Mouse (Mus musculus) MEL (cell line): ENCODE data around the gene Sapcd1. TPM values are rescaled to one million over a fixed set of nuclear protein-coding genes. Genes with fewer than 3 reads are reported as not detected.

Source experiments
- DNase-seq: peaks from one replicate; pipeline ENCODE4 v3.0.0; 2011; ENCODE audit warnings: low read depth, low spot score
- H3K27ac ChIP-seq: 2 replicates; pipeline ENCODE4 v1.5.1; 2012; ENCODE audit warnings: low read depth, mild to moderate bottlenecking, control low read depth, low read length, moderate library complexity; ENCODE audit not compliant: control insufficient read depth
- H3K27me3 ChIP-seq, 2 experiments: fragments of 150-350 bp in 1 of 2; sonication (generic) in 1 of 2; 2 replicates each; pipeline ENCODE4 v1.6.1; 2012; ENCODE audit warnings: low read length in 2 of 2, mild to moderate bottlenecking in 2 of 2, improper control_type of control experiment in 1 of 2, moderate library complexity in 1 of 2; ENCODE audit not compliant: insufficient read depth in 2 of 2, control insufficient read depth in 1 of 2
- H3K36me3 ChIP-seq, 2 experiments: 2 replicates each; pipeline ENCODE4 v1.6.1; 2012 to 2014; ENCODE audit warnings: low read length in 2 of 2, improper control_type of control experiment in 1 of 2, inconsistent platforms in 1 of 2, mild to moderate bottlenecking in 1 of 2; ENCODE audit not compliant: insufficient read depth in 2 of 2, control insufficient read depth in 1 of 2
- H3K4me1 ChIP-seq, 2 experiments: fragments of 150-350 bp in 1 of 2; sonication (generic) in 1 of 2; 2 replicates each; pipeline ENCODE4 v1.6.1; 2012; ENCODE audit warnings: low read length in 2 of 2, improper control_type of control experiment in 1 of 2, mild to moderate bottlenecking in 1 of 2; ENCODE audit not compliant: insufficient read depth in 2 of 2, control insufficient read depth in 1 of 2
- H3K4me3 ChIP-seq, 2 experiments: fragments of 150-350 bp in 1 of 2; sonication (generic) in 1 of 2; 2 replicates each; pipeline ENCODE4 v1.5.1; 2012; ENCODE audit warnings: low read depth in 2 of 2, low read length in 2 of 2, mild to moderate bottlenecking in 2 of 2, moderate library complexity in 2 of 2, control low read depth in 1 of 2, improper control_type of control experiment in 1 of 2; ENCODE audit not compliant: control insufficient read depth in 1 of 2, insufficient read depth in 1 of 2
- H3K79me2 ChIP-seq: 2 replicates; pipeline ENCODE4 v1.6.1; 2012; ENCODE audit warnings: mild to moderate bottlenecking, low read length, moderate library complexity; ENCODE audit not compliant: control insufficient read depth, poor library complexity, insufficient read depth
- H3K9ac ChIP-seq: 2 replicates; pipeline ENCODE4 v1.6.1; 2012; ENCODE audit warnings: low read depth, mild to moderate bottlenecking, control low read depth, low read length, moderate library complexity; ENCODE audit not compliant: control insufficient read depth, poor library complexity, severe bottlenecking
- H3K9me3 ChIP-seq: fragments of 150-350 bp; sonication (generic); replicated peaks from 2 replicates; pipeline ENCODE4 v1.6.1; 2012; ENCODE audit warnings: mild to moderate bottlenecking, low read length, improper control_type of control experiment, moderate library complexity; ENCODE audit not compliant: insufficient read depth
- ELF1 ChIP-seq: IDR thresholded peaks from 2 replicates; pipeline ENCODE4 v1.6.1; 2014; ENCODE audit warnings: low read depth, mild to moderate bottlenecking, inconsistent platforms, low read length, improper control_type of control experiment, moderate library complexity
- EP300 ChIP-seq, 2 experiments: IDR thresholded peaks; 2 replicates each; pipeline ENCODE4 v1.6.1; 2011; ENCODE audit warnings: improper control_type of control experiment in 2 of 2, low read length in 2 of 2, low read depth in 1 of 2, mild to moderate bottlenecking in 1 of 2
- GATA1 ChIP-seq: IDR thresholded peaks from 2 replicates; pipeline ENCODE4 v1.6.1; 2011; ENCODE audit warnings: low read depth, low read length, improper control_type of control experiment
- HCFC1 ChIP-seq: IDR thresholded peaks from 2 replicates; pipeline ENCODE4 v1.6.1; 2012; ENCODE audit warnings: low read depth, mild to moderate bottlenecking, inconsistent platforms, low read length, improper control_type of control experiment, moderate library complexity
- JUND ChIP-seq: IDR thresholded peaks from 2 replicates; pipeline ENCODE4 v1.6.1; 2011; ENCODE audit warnings: low read depth, mild to moderate bottlenecking, improper control_type of control experiment, low read length
- KAT2A ChIP-seq: conservative IDR thresholded peaks from 2 replicates; pipeline ENCODE4 v1.6.1; 2012; ENCODE audit warnings: low read depth, low read length, improper control_type of control experiment, inconsistent platforms
- MAFK ChIP-seq: IDR thresholded peaks from 2 replicates; pipeline ENCODE4 v1.6.1; 2011; ENCODE audit warnings: low read depth, mild to moderate bottlenecking, low read length, improper control_type of control experiment, borderline replicate concordance
- MAX ChIP-seq: IDR thresholded peaks from 2 replicates; pipeline ENCODE4 v1.6.1; 2011; ENCODE audit warnings: low read length, improper control_type of control experiment
- MEF2A ChIP-seq: IDR thresholded peaks from 2 replicates; pipeline ENCODE4 v1.6.1; 2014; ENCODE audit warnings: low read depth, mild to moderate bottlenecking, inconsistent platforms, low read length, improper control_type of control experiment; ENCODE audit not compliant: poor library complexity, insufficient replicate concordance, severe bottlenecking; ENCODE audit errors: extremely low read depth
- NELFE ChIP-seq: IDR thresholded peaks from 2 replicates; pipeline ENCODE4 v1.6.1; 2011; ENCODE audit warnings: low read depth, low read length, improper control_type of control experiment
- NRF1 ChIP-seq: IDR thresholded peaks from 2 replicates; pipeline ENCODE4 v1.6.1; 2014; ENCODE audit warnings: low read depth, mild to moderate bottlenecking, inconsistent platforms, low read length, improper control_type of control experiment, moderate library complexity; ENCODE audit not compliant: poor library complexity, insufficient read depth, severe bottlenecking
- POLR2A ChIP-seq, 2 experiments: IDR thresholded peaks; 2 replicates each; pipeline ENCODE4 v1.6.1; 2011 to 2012; ENCODE audit warnings: low read length in 2 of 2, mild to moderate bottlenecking in 2 of 2, control low read depth in 1 of 2, improper control_type of control experiment in 1 of 2, low read depth in 1 of 2, moderate library complexity in 1 of 2; ENCODE audit not compliant: control insufficient read depth in 1 of 2, insufficient read depth in 1 of 2, poor library complexity in 1 of 2
- POLR2AphosphoS2 ChIP-seq: IDR thresholded peaks from 2 replicates; pipeline ENCODE4 v1.6.1; 2011; ENCODE audit warnings: low read length, improper control_type of control experiment
- SIN3A ChIP-seq: IDR thresholded peaks from 2 replicates; pipeline ENCODE4 v1.6.1; 2012; ENCODE audit warnings: low read length, improper control_type of control experiment, inconsistent platforms
- TAL1 ChIP-seq: IDR thresholded peaks from 2 replicates; pipeline ENCODE4 v1.6.1; 2012; ENCODE audit warnings: mild to moderate bottlenecking, inconsistent platforms, low read length, moderate library complexity, mixed read lengths
- TBP ChIP-seq: IDR thresholded peaks from 2 replicates; pipeline ENCODE4 v1.8.0; 2011; ENCODE audit warnings: low read depth, low read length, improper control_type of control experiment
- TCF12 ChIP-seq: IDR thresholded peaks from 2 replicates; pipeline ENCODE4 v1.6.1; 2014; ENCODE audit warnings: low read depth, mild to moderate bottlenecking, inconsistent platforms, low read length, improper control_type of control experiment, moderate library complexity
- USF1 ChIP-seq: IDR thresholded peaks from 2 replicates; pipeline ENCODE4 v1.6.1; 2014; ENCODE audit warnings: low read depth, mild to moderate bottlenecking, inconsistent platforms, low read length, improper control_type of control experiment, moderate library complexity
- ZMIZ1 ChIP-seq: IDR thresholded peaks from 2 replicates; pipeline ENCODE4 v1.6.1; 2012; ENCODE audit warnings: low read depth, mild to moderate bottlenecking, inconsistent platforms, low read length, improper control_type of control experiment, moderate library complexity
- polyA plus RNA-seq, 2 experiments: library from polyadenylated mRNA; stranded (reverse) in 1 of 2; unstranded in 1 of 2; fragments of >175 nt in 1 of 2; fragments of >200 nt in 1 of 2; gene quantifications; 2 replicates each; pipeline versions ENCODE4 v1.2.1 to v1.2.4; 2012; ENCODE audit warnings: low replicate concordance in 2 of 2, low read depth in 1 of 2; ENCODE audit not compliant: insufficient read length in 2 of 2, insufficient read depth in 1 of 2, missing spikeins in 1 of 2
- total RNA-seq: library from RNA; depleted of rRNA; stranded (reverse); fragments of 300-350 nt; gene quantifications from 2 replicates; pipeline ENCODE4 v1.2.3, GENCODE M21; 2012

Sapcd1 gene
- total and polyA plus RNA-seq, 3 experiments: 124 to 164 TPM; not detected in 1

GRCm38 (mm10) chr17:34980655-34981054 lies 47.2 kb downstream of the Sapcd1 start (continued):
- TF ChIP-seq TCF12 (no peak), MEF2A (no peak), HCFC1 (no peak)

GRCm38 (mm10) chr17:34979631-34980030 lies 48.2 kb downstream of the Sapcd1 start:
- Histone ChIP-seq H3K27ac (no peak overlapping the region), H3K9ac (no peak overlapping the region), H3K9me3 (no peaks in the 10 kb centered on the region), H3K79me2 (peaks cover 30% of the 10 kb centered on the region), H3K36me3 (peaks cover 0 to 6% of the 10 kb centered on the region in 2 experiments; a peak in 2 of 4 replicates)
- no peak for DNase-seq
- no peak for TF ChIP-seq POLR2AphosphoS2
- no peak for TF ChIP-seq SIN3A
- TF ChIP-seq POLR2A (IDR thresholded peaks at IDR 0.05; ENCODE audit: control insufficient read depth in 1 of 2, insufficient read depth in 1 of 2, low read depth in 1 of 2, low read length in 2 of 2, poor library complexity in 1 of 2): no peak
- no peak for TF ChIP-seq EP300 (IDR thresholded peaks at IDR 0.05; ENCODE audit: low read depth in 1 of 2, low read length in 2 of 2)
- no peak for TF ChIP-seq NRF1
- TF ChIP-seq MAFK: no peak
- TF ChIP-seq, all 39 proteins: peak for 0
- no peak overlapping the region for H3K4me3 ChIP-seq
- H3K4me1 ChIP-seq: no peaks in the 10 kb centered on the region; a peak in 1 of 4 replicates
- H3K27me3 ChIP-seq: no peaks in the 10 kb centered on the region

DNA sequence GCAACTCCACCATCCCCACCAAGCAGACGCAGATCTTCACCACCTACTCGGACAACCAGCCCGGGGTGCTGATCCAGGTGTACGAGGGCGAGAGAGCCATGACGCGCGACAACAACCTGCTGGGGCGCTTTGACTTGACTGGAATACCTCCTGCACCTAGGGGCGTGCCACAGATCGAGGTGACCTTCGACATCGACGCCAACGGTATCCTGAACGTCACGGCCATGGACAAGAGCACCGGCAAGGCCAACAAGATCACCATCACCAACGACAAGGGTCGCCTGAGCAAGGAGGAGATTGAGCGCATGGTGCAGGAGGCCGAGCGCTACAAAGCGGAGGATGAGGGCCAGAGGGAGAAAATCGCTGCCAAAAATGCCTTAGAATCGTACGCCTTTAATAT lies 49.6 kb downstream of the Sapcd1 start:
- Histone ChIP-seq H3K9me3 (no peaks in the 10 kb centered on the region), H3K9ac (no peak overlapping the region), H3K36me3 (peaks cover 0 to 6% of the 10 kb centered on the region in 2 experiments; a peak in 2 of 4 replicates), H3K4me1 (no peaks in the 10 kb centered on the region), H3K27ac (no peak overlapping the region), H3K79me2 (peaks cover 20% of the 10 kb centered on the region), H3K4me3 (no peak overlapping the region), H3K27me3 (no peaks in the 10 kb centered on the region)
- DNase-seq: no peak
- TF ChIP-seq JUND (no peak), GATA1 (no peak), NRF1 (no peak), NELFE (no peak), EP300 (IDR thresholded peaks at IDR 0.05; ENCODE audit: low read depth in 1 of 2, low read length in 2 of 2) (no peak), ZMIZ1 (no peak), ELF1 (no peak), TBP (no peak), KAT2A (no peak), MEF2A (no peak), USF1 (no peak), TAL1 (no peak), POLR2A (IDR thresholded peaks at IDR 0.05; ENCODE audit: control insufficient read depth in 1 of 2, insufficient read depth in 1 of 2, low read depth in 1 of 2, low read length in 2 of 2, poor library complexity in 1 of 2) (no peak), MAX (no peak)
